8 mouse cellular contexts compared by ENCODE assay signal in the genomic region with DNA sequence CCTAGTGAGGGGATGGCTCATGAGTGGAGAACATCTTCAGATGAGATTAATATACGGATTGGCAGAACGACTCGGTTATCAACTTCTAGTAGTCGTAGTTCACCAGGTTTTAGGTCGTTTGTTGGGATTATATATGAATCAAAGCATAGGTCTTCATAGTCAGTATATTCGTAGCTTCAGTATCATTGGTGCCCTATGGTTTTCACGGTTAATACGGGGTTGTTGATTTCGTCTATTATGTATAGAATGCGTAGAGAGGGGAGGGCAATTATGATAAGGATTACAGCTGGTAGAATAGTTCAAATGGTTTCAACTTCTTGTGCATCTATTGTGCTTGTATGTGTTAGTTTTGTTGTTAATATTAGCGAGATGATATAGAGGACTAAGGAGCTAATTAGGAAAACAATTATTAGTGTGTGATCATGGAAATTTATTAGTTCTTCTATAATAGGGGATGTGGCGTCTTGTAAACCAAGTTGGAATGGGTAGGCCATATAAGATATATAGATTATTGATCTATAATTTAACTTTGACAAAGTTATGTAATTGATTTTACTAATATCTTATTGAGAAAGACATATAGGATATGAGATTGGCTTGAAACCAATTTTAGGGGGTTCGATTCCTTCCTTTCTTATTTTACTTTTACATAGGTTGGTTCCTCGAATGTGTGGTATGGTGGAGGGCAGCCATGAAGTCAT. TPM values are rescaled to one million over a fixed set of nuclear protein-coding genes. Genes with fewer than 3 reads are reported as not detected.
DNase-seq lines count a peak whose midpoint lies in the region; ATAC-seq lines count a peak whose summit lies in the region.
"Not testable (repeated sequence)": the region's sequence is repeated elsewhere in the genome, so short reads cannot be mapped to it uniquely, and the experiment has no call there.

No protein-coding gene starts in this region.

- not testable (repeated sequence) for H3K4me2 ChIP-seq in embryonic facial prominence, embryonic 14.5 days (ENCODE audit: low read depth, low read length); hindbrain, embryonic 13.5 days; kidney, embryonic 16.5 days (replicated peaks; ENCODE audit: low read depth, low read length); liver, embryonic 16.5 days (ENCODE audit: low read depth, low read length); midbrain, embryonic 14.5 days (ENCODE audit: low read length)

- H3K36me3 ChIP-seq in embryonic facial prominence, embryonic 14.5 days (ENCODE audit: control insufficient read depth, insufficient read depth, low read length); hindbrain, embryonic 13.5 days; kidney, embryonic 16.5 days (ENCODE audit: insufficient read depth, low read length); liver, embryonic 16.5 days (ENCODE audit: control insufficient read depth, insufficient read depth); midbrain, embryonic 14.5 days (ENCODE audit: control insufficient read depth, insufficient read depth, low read length); splenic B cell, adult 2 months (ENCODE audit: control insufficient read depth, insufficient read depth, low read length, poor library complexity, severe bottlenecking): not testable (repeated sequence)

- H3K4me1 ChIP-seq in embryonic facial prominence, embryonic 14.5 days (ENCODE audit: control insufficient read depth, insufficient read depth, low read length); hindbrain, embryonic 13.5 days (replicated peaks); kidney, embryonic 16.5 days (ENCODE audit: insufficient read depth, low read length); liver, embryonic 16.5 days (ENCODE audit: control insufficient read depth, low read depth, low read length); midbrain, embryonic 14.5 days (ENCODE audit: control insufficient read depth, insufficient read depth, low read length): not testable (repeated sequence)

- peak; percentile 76 for DNase-seq in MEL-GATA-1-ER (ENCODE audit: extremely low read depth, low read depth)
- not testable (repeated sequence) for DNase-seq in embryonic facial prominence, embryonic 14.5 days (ENCODE audit: low spot score); midbrain, embryonic 14.5 days
- DNase-seq in splenic B cell, adult 2 months (ENCODE audit: low read depth, low spot score) = peak; percentile 1

- not testable (repeated sequence) for H3K9me3 ChIP-seq in embryonic facial prominence, embryonic 14.5 days (ENCODE audit: control insufficient read depth, low read length); hindbrain, embryonic 13.5 days; kidney, embryonic 16.5 days (ENCODE audit: low read length); liver, embryonic 16.5 days (replicated peaks; ENCODE audit: control insufficient read depth, low read length); midbrain, embryonic 14.5 days (ENCODE audit: control insufficient read depth, low read length)

- 85% methylated on average over 14 of the region's 14 CpGs for WGBS in embryonic facial prominence, embryonic 14.5 days
- 86% methylated on average over 14 of the region's 14 CpGs for WGBS in hindbrain, embryonic 13.5 days
- WGBS in kidney, embryonic 16.5 days = 82% methylated on average over 13 of the region's 14 CpGs
- WGBS in liver, embryonic 16.5 days (ENCODE audit: insufficient replicate concordance) = 68% methylated on average over 13 of the region's 14 CpGs
- WGBS in midbrain, embryonic 14.5 days = 84% methylated on average over 13 of the region's 14 CpGs

- H3K27ac ChIP-seq in embryonic facial prominence, embryonic 14.5 days (replicated peaks; ENCODE audit: low read depth, low read length); hindbrain, embryonic 13.5 days; kidney, embryonic 16.5 days (ENCODE audit: low read length); liver, embryonic 16.5 days (ENCODE audit: low read length); midbrain, embryonic 14.5 days (replicated peaks; ENCODE audit: low read depth, low read length): not testable (repeated sequence)

- not testable (repeated sequence) for H3K9ac ChIP-seq in embryonic facial prominence, embryonic 14.5 days (ENCODE audit: low read depth, low read length); hindbrain, embryonic 13.5 days; kidney, embryonic 16.5 days (replicated peaks; ENCODE audit: low read length); liver, embryonic 16.5 days (ENCODE audit: low read depth, low read length); midbrain, embryonic 14.5 days (replicated peaks; ENCODE audit: low read length)

- ATAC-seq in embryonic facial prominence, embryonic 14.5 days (ENCODE audit: low read depth) = peak; percentile 82
- ATAC-seq in frontal cortex, adult (ENCODE audit: low TSS enrichment) = peak; percentile 67
- peak; percentile 88 for ATAC-seq in hindbrain, embryonic 13.5 days (ENCODE audit: low FRiP score)
- peak; percentile 89 for ATAC-seq in kidney, embryonic 16.5 days (ENCODE audit: low FRiP score, low TSS enrichment)
- ATAC-seq in liver, embryonic 16.5 days (ENCODE audit: low read depth) = peak; percentile 64
- peak; percentile 86 for ATAC-seq in midbrain, embryonic 14.5 days (ENCODE audit: low FRiP score, low TSS enrichment)

- not testable (repeated sequence) for H3K27me3 ChIP-seq in embryonic facial prominence, embryonic 14.5 days (replicated peaks; ENCODE audit: control insufficient read depth, insufficient read depth, low read length); hindbrain, embryonic 13.5 days; kidney, embryonic 16.5 days (ENCODE audit: insufficient read depth, low read length); liver, embryonic 16.5 days (ENCODE audit: control insufficient read depth, insufficient read depth, low read depth, low read length); midbrain, embryonic 14.5 days (ENCODE audit: control insufficient read depth, insufficient read depth, low read length); splenic B cell, adult 2 months (ENCODE audit: control insufficient read depth, insufficient read depth, low read length, poor library complexity, severe bottlenecking)

- not testable (repeated sequence) for H3K4me3 ChIP-seq in embryonic facial prominence, embryonic 14.5 days (ENCODE audit: low read depth, low read length); hindbrain, embryonic 13.5 days; kidney, embryonic 16.5 days (ENCODE audit: low read length); liver, embryonic 16.5 days (ENCODE audit: low read depth, low read length); midbrain, embryonic 14.5 days (replicated peaks; ENCODE audit: low read depth, low read length)

RNA-seq across cellular contexts. Expression of gene Gad2, which starts 34.4 kb away (rescaled TPM):
- 0.22 and 0.68 TPM in 2 replicates for polyA plus RNA-seq in embryonic facial prominence, embryonic 14.5 days (2014; fragmentation: Nextera tagmentation; extraction: Ambion mirVana)
- polyA plus RNA-seq in hindbrain, embryonic 13.5 days (2015; fragmentation: Nextera tagmentation; extraction: Ambion mirVana) = 62.9 and 68.3 TPM in 2 replicates
- not detected in 2 replicates for polyA plus RNA-seq in kidney, embryonic 16.5 days (2015; fragmentation: Nextera tagmentation; extraction: Ambion mirVana)
- not detected in 2 replicates for polyA plus RNA-seq in liver, embryonic 16.5 days (2015; fragmentation: Nextera tagmentation; extraction: Ambion mirVana)
- 58.7 and 62.4 TPM in 2 replicates for polyA plus RNA-seq in midbrain, embryonic 14.5 days (2014; fragmentation: Nextera tagmentation; extraction: Ambion mirVana)

Comparison
In these comparisons a context has a peak if more than half of its experiments do, and no peak if none do; other contexts are left out.
1. RNA of gene Gad2, which starts 34.4 kb away (polyA plus RNA-seq): 62.9 to 68.3 TPM in hindbrain, embryonic 13.5 days and 58.7 to 62.4 TPM in midbrain, embryonic 14.5 days; 0.22 to 0.68 TPM in embryonic facial prominence, embryonic 14.5 days, not detected in kidney, embryonic 16.5 days and not detected in liver, embryonic 16.5 days; every median in the first group is over 10 times any median in the second.
2. Peak in every context shown above with its lines, with median percentiles within 50 percentile points of each other: ATAC-seq.